8 mouse cellular contexts compared by ENCODE assay signal in the genomic region with DNA sequence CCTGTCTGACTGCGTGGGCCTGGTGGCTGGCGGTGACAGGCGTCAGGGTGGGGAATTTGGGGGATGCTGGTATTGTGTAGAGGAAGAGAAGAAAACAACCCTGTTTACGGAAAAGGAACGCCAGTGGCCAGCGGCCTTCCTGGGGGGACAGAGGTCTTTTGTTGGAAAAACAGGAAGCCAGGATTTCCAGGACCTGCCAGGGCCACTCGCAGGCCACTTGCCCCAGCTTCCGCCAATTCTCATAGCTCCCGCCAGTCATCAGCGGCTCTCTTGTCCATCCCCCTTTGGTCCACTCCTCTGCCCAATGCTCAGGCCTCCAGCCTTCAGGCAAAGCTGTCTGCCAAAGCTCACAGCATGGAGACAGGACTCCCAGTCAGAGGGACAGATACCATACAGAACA. TPM values are rescaled to one million over a fixed set of nuclear protein-coding genes. Genes with fewer than 3 reads are reported as not detected.
DNase-seq lines count a peak whose midpoint lies in the region; ATAC-seq and TF ChIP-seq lines count a peak whose summit lies in the region.

No protein-coding gene starts in this region.

- ATAC-seq in forebrain, embryonic 11.5 days (replicated peaks; ENCODE audit: low FRiP score) = no peak
- ATAC-seq in heart, embryonic 13.5 days (ENCODE audit: extremely low read depth, insufficient number of reproducible peaks, low FRiP score, low TSS enrichment) = no peak
- ATAC-seq in kidney, postnatal 0 days (replicated peaks; ENCODE audit: low FRiP score, low read depth) = no peak

- 58% methylated on average over 10 of the region's 10 CpGs for WGBS in forebrain, embryonic 10.5 days
- WGBS in forebrain, embryonic 11.5 days = 63% methylated on average over 10 of the region's 10 CpGs
- 29% methylated on average over 10 of the region's 10 CpGs for WGBS in heart, embryonic 13.5 days
- 58% methylated on average over 10 of the region's 10 CpGs for WGBS in kidney, postnatal 0 days

- no peaks in the 10 kb centered on the region for H3K9me3 ChIP-seq in forebrain, embryonic 10.5 days
- no peaks in the 10 kb centered on the region for H3K9me3 ChIP-seq in forebrain, embryonic 11.5 days (ENCODE audit: control insufficient read depth, low read length)
- no peaks in the 10 kb centered on the region for H3K9me3 ChIP-seq in heart, embryonic 13.5 days
- H3K9me3 ChIP-seq in kidney, postnatal 0 days (replicated peaks; ENCODE audit: low read length) = no peaks in the 10 kb centered on the region

- no peak for DNase-seq in forebrain, embryonic 10.5 days (ENCODE audit: extremely low spot score, low spot score)
- no peak for DNase-seq in forebrain, embryonic 11.5 days (ENCODE audit: low spot score)
- DNase-seq in kidney, postnatal 0 days (ENCODE audit: low spot score) = peak; percentile 61
- DNase-seq in lung, postnatal 4 days = peak; percentile 68 to 88
- DNase-seq in frontal cortex, postnatal 25 days (ENCODE audit: low spot score in 2 of 2) = no peak
- no peak for DNase-seq in adipocyte (ENCODE audit: low spot score)

- no peak overlapping the region for H3K4me2 ChIP-seq in forebrain, embryonic 11.5 days (ENCODE audit: low read depth, low read length, severe bottlenecking)
- peak overlapping the region; percentile 35; the same call in 1 of the 2 replicates for H3K4me2 ChIP-seq in heart, embryonic 13.5 days
- no peak overlapping the region for H3K4me2 ChIP-seq in kidney, postnatal 0 days (ENCODE audit: low read length)

- no peak overlapping the region for H3K9ac ChIP-seq in forebrain, embryonic 11.5 days (ENCODE audit: low read length)
- peak overlapping the region; percentile 68 for H3K9ac ChIP-seq in heart, embryonic 13.5 days
- no peak overlapping the region for H3K9ac ChIP-seq in kidney, postnatal 0 days (ENCODE audit: low read depth, low read length)

- H3K4me3 ChIP-seq in forebrain, embryonic 10.5 days = no peak overlapping the region
- no peak overlapping the region for H3K4me3 ChIP-seq in forebrain, embryonic 11.5 days (ENCODE audit: low read depth, low read length)
- peak overlapping the region; percentile 44 for H3K4me3 ChIP-seq in brown adipose tissue, adult 24 weeks (ENCODE audit: insufficient read depth, low read depth, low read length)
- H3K4me3 ChIP-seq in heart, embryonic 13.5 days = no peak overlapping the region
- H3K4me3 ChIP-seq in kidney, postnatal 0 days (replicated peaks; ENCODE audit: low read depth, low read length) = no peak overlapping the region

- no peaks in the 10 kb centered on the region for H3K36me3 ChIP-seq in forebrain, embryonic 10.5 days (replicated peaks)
- no peaks in the 10 kb centered on the region for H3K36me3 ChIP-seq in forebrain, embryonic 11.5 days (ENCODE audit: control insufficient read depth, insufficient read depth, low read length)
- no peaks in the 10 kb centered on the region for H3K36me3 ChIP-seq in heart, embryonic 13.5 days
- H3K36me3 ChIP-seq in kidney, postnatal 0 days (ENCODE audit: insufficient read depth, low read length) = no peaks in the 10 kb centered on the region

- H3K4me1 ChIP-seq in forebrain, embryonic 10.5 days = peaks cover 45% of the 10 kb centered on the region
- H3K4me1 ChIP-seq in forebrain, embryonic 11.5 days (replicated peaks; ENCODE audit: control insufficient read depth, insufficient read depth, low read length) = peaks cover 6% of the 10 kb centered on the region; the same call in 1 of the 2 replicates
- H3K4me1 ChIP-seq in brown adipose tissue, adult 24 weeks (ENCODE audit: control insufficient read depth, insufficient read depth, insufficient read length, low read length) = peaks cover 30% of the 10 kb centered on the region
- H3K4me1 ChIP-seq in heart, embryonic 13.5 days = peaks cover 69% of the 10 kb centered on the region
- peaks cover 24% of the 10 kb centered on the region for H3K4me1 ChIP-seq in kidney, postnatal 0 days (replicated peaks; ENCODE audit: insufficient read depth, low read length)

- H3K27me3 ChIP-seq in forebrain, embryonic 10.5 days (ENCODE audit: poor library complexity, severe bottlenecking) = no peaks in the 10 kb centered on the region
- no peaks in the 10 kb centered on the region for H3K27me3 ChIP-seq in forebrain, embryonic 11.5 days (ENCODE audit: control insufficient read depth, insufficient read depth, low read length)
- H3K27me3 ChIP-seq in heart, embryonic 13.5 days (replicated peaks) = no peaks in the 10 kb centered on the region
- H3K27me3 ChIP-seq in kidney, postnatal 0 days (ENCODE audit: insufficient read depth, low read length) = no peaks in the 10 kb centered on the region

- TF ChIP-seq CTCF in kidney, postnatal 0 days (IDR thresholded peaks at IDR 0.05; ENCODE audit: low read depth) = no peak

- peak overlapping the region; percentile 67 for H3K27ac ChIP-seq in forebrain, embryonic 10.5 days
- no peak overlapping the region for H3K27ac ChIP-seq in forebrain, embryonic 11.5 days (ENCODE audit: low read depth, low read length)
- H3K27ac ChIP-seq in brown adipose tissue, adult 24 weeks (replicated peaks; ENCODE audit: low read depth, low read length) = peak overlapping the region; percentile 99
- H3K27ac ChIP-seq in heart, embryonic 13.5 days (replicated peaks) = peak overlapping the region; percentile 98
- H3K27ac ChIP-seq in kidney, postnatal 0 days = peak overlapping the region; percentile 77

RNA-seq across cellular contexts. Expression of a gene that starts 20.7 kb away (rescaled TPM):
- polyA plus RNA-seq in forebrain, embryonic 10.5 days (2016; fragmentation: Nextera tagmentation; extraction: Ambion mirVana) = 96.5 and 103 TPM in 2 replicates
- polyA plus RNA-seq in forebrain, embryonic 11.5 days (2014; fragmentation: Nextera tagmentation; extraction: Ambion mirVana) = 79.4 and 89.4 TPM in 2 replicates
- 7.8 and 12.6 TPM in 2 replicates for polyA plus RNA-seq in brown adipose tissue, adult 24 weeks (2012; ENCODE audit: insufficient read depth, insufficient read length, missing spikeins)
- polyA plus RNA-seq in heart, embryonic 13.5 days (2015; fragmentation: Nextera tagmentation; extraction: Ambion mirVana) = 54.1 and 63.7 TPM in 2 replicates
- polyA plus RNA-seq in kidney, postnatal 0 days (2015; fragmentation: Nextera tagmentation; extraction: Ambion mirVana) = 79.0 and 89.8 TPM in 2 replicates

RNA-seq across cellular contexts. Expression of a gene that starts 21.0 kb away (rescaled TPM):
- 10.6 and 11.4 TPM in 2 replicates for polyA plus RNA-seq in forebrain, embryonic 10.5 days (2016; fragmentation: Nextera tagmentation; extraction: Ambion mirVana)
- polyA plus RNA-seq in forebrain, embryonic 11.5 days (2014; fragmentation: Nextera tagmentation; extraction: Ambion mirVana) = 10.8 and 13.5 TPM in 2 replicates
- 6.0 and 7.2 TPM in 2 replicates for polyA plus RNA-seq in brown adipose tissue, adult 24 weeks (2012; ENCODE audit: insufficient read depth, insufficient read length, missing spikeins)
- 8.9 and 10.5 TPM in 2 replicates for polyA plus RNA-seq in heart, embryonic 13.5 days (2015; fragmentation: Nextera tagmentation; extraction: Ambion mirVana)
- polyA plus RNA-seq in kidney, postnatal 0 days (2015; fragmentation: Nextera tagmentation; extraction: Ambion mirVana) = 9.8 and 11.2 TPM in 2 replicates

RNA-seq across cellular contexts. Expression of a gene that starts 21.9 kb away (rescaled TPM):
- polyA plus RNA-seq in forebrain, embryonic 10.5 days (2016; fragmentation: Nextera tagmentation; extraction: Ambion mirVana) = 40.3 and 43.6 TPM in 2 replicates
- polyA plus RNA-seq in forebrain, embryonic 11.5 days (2014; fragmentation: Nextera tagmentation; extraction: Ambion mirVana) = 42.0 and 42.7 TPM in 2 replicates
- polyA plus RNA-seq in brown adipose tissue, adult 24 weeks (2012; ENCODE audit: insufficient read depth, insufficient read length, missing spikeins) = 29.2 and 73.9 TPM in 2 replicates
- 51.8 and 57.0 TPM in 2 replicates for polyA plus RNA-seq in heart, embryonic 13.5 days (2015; fragmentation: Nextera tagmentation; extraction: Ambion mirVana)
- 83.4 and 88.6 TPM in 2 replicates for polyA plus RNA-seq in kidney, postnatal 0 days (2015; fragmentation: Nextera tagmentation; extraction: Ambion mirVana)

Comparison
In these comparisons a context has a peak if more than half of its experiments do, and no peak if none do; other contexts are left out.
1. DNase-seq: peak in kidney, postnatal 0 days (single experiment) and lung, postnatal 4 days (2 of 2); none in forebrain, embryonic 10.5 days (single experiment), forebrain, embryonic 11.5 days (single experiment), frontal cortex, postnatal 25 days (0 of 2) and adipocyte (single experiment).